In the genomic region with DNA sequence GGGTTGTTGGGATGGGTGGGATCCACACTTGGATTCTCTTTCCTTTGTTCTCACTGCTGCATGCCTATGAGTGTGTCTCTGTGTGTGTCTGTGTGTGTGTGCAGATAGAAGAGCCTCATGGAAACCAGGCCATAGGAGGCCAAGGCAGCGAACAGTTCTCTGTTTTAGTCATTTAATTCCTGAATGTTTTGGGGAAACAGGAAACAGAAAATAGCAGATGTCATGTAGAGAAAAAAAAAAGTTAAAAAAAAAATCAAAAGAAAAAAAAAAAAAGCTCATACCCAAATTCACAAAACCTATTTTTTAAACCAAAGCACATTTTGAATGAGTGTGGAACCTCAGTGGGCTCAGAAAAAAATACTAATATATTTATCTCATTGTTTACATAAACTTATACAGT, we compare ENCODE assay signal across 24 mouse cellular contexts. TPM values are rescaled to one million over a fixed set of nuclear protein-coding genes. Genes with fewer than 3 reads are reported as not detected.
"Had no signal": no experiment of that assay in that cellular context is flagged by ENCODE, and none has a peak within 500 bp of the region (broad histone marks: within the 10 kb centered on the region; RNA-seq: fewer than 3 reads in every experiment).

No protein-coding gene starts in this region.

- H3K27me3 ChIP-seq: embryonic facial prominence, embryonic 12.5 days; embryonic facial prominence, embryonic 13.5 days; embryonic facial prominence, embryonic 15.5 days; forebrain, embryonic 12.5 days; forebrain, embryonic 13.5 days; forebrain, embryonic 15.5 days had no signal

- H3K9me3 ChIP-seq: embryonic facial prominence, embryonic 10.5 days; embryonic facial prominence, embryonic 12.5 days; embryonic facial prominence, embryonic 13.5 days; embryonic facial prominence, embryonic 15.5 days; forebrain, embryonic 10.5 days; forebrain, embryonic 12.5 days; forebrain, embryonic 13.5 days; forebrain, embryonic 15.5 days had no signal

- ATAC-seq: forebrain, embryonic 13.5 days; forebrain, embryonic 14.5 days; forebrain, embryonic 15.5 days; forebrain, embryonic 16.5 days; forebrain, postnatal 0 days had no signal

- H3K4me3 ChIP-seq: embryonic facial prominence, embryonic 10.5 days; embryonic facial prominence, embryonic 12.5 days; embryonic facial prominence, embryonic 13.5 days; embryonic facial prominence, embryonic 15.5 days; erythroblast, embryonic 14.5 days; forebrain, embryonic 10.5 days; forebrain, embryonic 12.5 days; forebrain, embryonic 13.5 days; forebrain, embryonic 15.5 days; heart, adult 2 months had no signal

- H3K27ac ChIP-seq: embryonic facial prominence, embryonic 10.5 days; embryonic facial prominence, embryonic 12.5 days; embryonic facial prominence, embryonic 13.5 days; embryonic facial prominence, embryonic 15.5 days; forebrain, embryonic 10.5 days; forebrain, embryonic 12.5 days; forebrain, embryonic 13.5 days; forebrain, embryonic 15.5 days; heart, adult 2 months had no signal

- H3K4me1 ChIP-seq: embryonic facial prominence, embryonic 10.5 days; embryonic facial prominence, embryonic 12.5 days; embryonic facial prominence, embryonic 15.5 days; forebrain, embryonic 10.5 days; forebrain, embryonic 12.5 days; forebrain, embryonic 13.5 days; forebrain, embryonic 15.5 days had no signal

- H3K9ac ChIP-seq: embryonic facial prominence, embryonic 12.5 days; embryonic facial prominence, embryonic 13.5 days; embryonic facial prominence, embryonic 15.5 days; forebrain, embryonic 12.5 days; forebrain, embryonic 13.5 days; forebrain, embryonic 15.5 days; forebrain, postnatal 0 days had no signal

- DNase-seq: cerebellum, adult 8-10 months; cerebellum, adult 9-10 months; cerebellum, adult 9-11 months; cerebellum, postnatal 14 days; cerebellum, postnatal 25 days; cerebellum, postnatal 36 days; embryo, embryonic 11 days; forebrain, postnatal 0 days; gastrocnemius, postnatal 36 days; heart, adult 11 months; heart, adult 18-20 months; heart, adult 2 months had no signal

- H3K4me2 ChIP-seq: embryonic facial prominence, embryonic 12.5 days; embryonic facial prominence, embryonic 13.5 days; embryonic facial prominence, embryonic 15.5 days; forebrain, embryonic 12.5 days; forebrain, embryonic 13.5 days; forebrain, embryonic 15.5 days had no signal

RNA-seq across cellular contexts. Expression of gene Rimbp3, which starts 52.9 kb away (rescaled TPM):
- total RNA-seq: gastrocnemius, postnatal 25 days; gastrocnemius, postnatal 36 days had no signal
- polyA plus RNA-seq: erythroblast, embryonic 14.5 days had no signal
